Mouse (Mus musculus): ENCODE results near the gene Gsk3b. TPM values are rescaled to one million over a fixed set of nuclear protein-coding genes. Genes with fewer than 3 reads are reported as not detected.

Gsk3b gene
- polyA plus RNA-seq (2017; shearing (Covaris generic)) = 65.8 TPM

GRCm38 (mm10) chr16:38088629-38089446 is at the start of gene Gsk3b:
Gene Gsk3b (plus strand): TSS chr16:38089001.

GRCm38 (mm10) chr16:38294685-38295348 is 206.0 kb downstream of the Gsk3b start, which contains the start of gene Nr1i2:
Gene Nr1i2 (minus strand): TSS chr16:38294824.

Other genes with a start within 250 kb of the Gsk3b start
- gene Gm36028, start 227.9 kb upstream of the Gsk3b start, polyA plus RNA-seq (2017; shearing (Covaris generic)) = not detected
- gene Lrrc58, start 220.6 kb upstream of the Gsk3b start, polyA plus RNA-seq (2017; shearing (Covaris generic)) = 22.7 TPM
- not detected for gene Gpr156, start 172.5 kb upstream of the Gsk3b start, polyA plus RNA-seq (2017; shearing (Covaris generic))
- not detected for gene Nr1i2, start 205.8 kb downstream of the Gsk3b start, polyA plus RNA-seq (2017; shearing (Covaris generic))